Mouse (Mus musculus): ENCODE results near the gene Wt1. TPM values are rescaled to one million over a fixed set of nuclear protein-coding genes. Genes with fewer than 3 reads are reported as not detected.
A peak's percentile ranks its signal among the peaks of the same experiment; 100 is the strongest.

The Wt1 gene
- polyA plus RNA-seq, 1 experiment from 2014 or later, result 124 TPM

GRCm38 (mm10) chr2:105124391-105124790 lies 1.9 kb upstream of the Wt1 start:
- Histone ChIP-seq H3K4me2 (replicated peaks; ENCODE audit: low read depth, low read length) (peak overlapping the region; percentile 69), H3K9me3 (ENCODE audit: low read length) (no peaks in the 10 kb centered on the region), H3K27ac (ENCODE audit: low read length) (peak overlapping the region; percentile 80), H3K4me3 (ENCODE audit: low read length) (peak overlapping the region; percentile 76), H3K4me1 (ENCODE audit: insufficient read depth, low read length) (peaks cover 43% of the 10 kb centered on the region), H3K36me3 (ENCODE audit: insufficient read depth, low read length) (no peaks in the 10 kb centered on the region), H3K9ac (replicated peaks; ENCODE audit: low read length) (peak overlapping the region; percentile 85), H3K27me3 (ENCODE audit: insufficient read depth, low read length) (peaks cover 51% of the 10 kb centered on the region)
- 3% methylated on average over 7 of the region's 7 CpGs for WGBS
- no peak for ATAC-seq (ENCODE audit: low FRiP score, low TSS enrichment)

GRCm38 (mm10) chr2:105125205-105125604 lies 1.1 kb upstream of the Wt1 start:
- H3K4me3 ChIP-seq (ENCODE audit: low read length), result peak overlapping the region; percentile 76
- peak overlapping the region; percentile 96 for H3K27ac ChIP-seq (ENCODE audit: low read length)
- no peaks in the 10 kb centered on the region for H3K36me3 ChIP-seq (ENCODE audit: insufficient read depth, low read length)
- H3K4me1 ChIP-seq (ENCODE audit: insufficient read depth, low read length), result peaks cover 39% of the 10 kb centered on the region
- H3K4me2 ChIP-seq (replicated peaks; ENCODE audit: low read depth, low read length), result peak overlapping the region; percentile 69
- peak overlapping the region; percentile 85 for H3K9ac ChIP-seq (replicated peaks; ENCODE audit: low read length)
- H3K9me3 ChIP-seq (ENCODE audit: low read length), result no peaks in the 10 kb centered on the region
- WGBS, result under 1% methylated on average over 8 of the region's 8 CpGs
- peaks cover 58% of the 10 kb centered on the region for H3K27me3 ChIP-seq (ENCODE audit: insufficient read depth, low read length)
- ATAC-seq (ENCODE audit: low FRiP score, low TSS enrichment), result no peak

DNA sequence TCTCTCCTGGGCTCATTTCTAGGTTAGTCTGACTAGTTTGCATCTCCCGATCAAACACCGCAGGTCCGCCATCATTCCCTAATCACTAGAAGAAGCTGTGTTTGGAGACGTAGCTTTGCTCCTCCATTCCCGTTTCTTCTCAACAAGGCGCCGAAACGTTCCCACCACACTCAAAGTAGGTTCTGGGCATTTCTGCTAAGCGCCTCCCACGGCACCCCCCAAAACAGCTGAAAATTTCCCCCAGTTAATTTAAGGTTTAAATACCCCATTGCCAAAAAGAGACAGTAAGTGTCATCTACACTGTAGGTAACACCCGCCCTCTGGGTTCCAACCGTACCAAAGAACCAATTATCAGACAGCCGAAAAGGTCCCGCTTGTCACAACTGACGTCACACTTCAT lies 688 bp upstream of the Wt1 start:
- Histone ChIP-seq H3K36me3 (ENCODE audit: insufficient read depth, low read length) (no peaks in the 10 kb centered on the region), H3K27ac (ENCODE audit: low read length) (peak overlapping the region; percentile 96), H3K9ac (replicated peaks; ENCODE audit: low read length) (peak overlapping the region; percentile 85), H3K27me3 (ENCODE audit: insufficient read depth, low read length) (peaks cover 58% of the 10 kb centered on the region), H3K9me3 (ENCODE audit: low read length) (no peaks in the 10 kb centered on the region), H3K4me2 (replicated peaks; ENCODE audit: low read depth, low read length) (peak overlapping the region; percentile 69), H3K4me1 (ENCODE audit: insufficient read depth, low read length) (peaks cover 41% of the 10 kb centered on the region), H3K4me3 (ENCODE audit: low read length) (peak overlapping the region; percentile 76)
- ATAC-seq (ENCODE audit: low FRiP score, low TSS enrichment), result no peak
- 3% methylated on average over 15 of the region's 15 CpGs for WGBS

GRCm38 (mm10) chr2:105126691-105127530 lies 582 bp downstream of the Wt1 start:
- Histone ChIP-seq H3K4me1 (ENCODE audit: insufficient read depth, low read length) (peaks cover 44% of the 10 kb centered on the region), H3K9ac (replicated peaks; ENCODE audit: low read length) (peak overlapping the region; percentile 85), H3K27ac (ENCODE audit: low read length) (peak overlapping the region; percentile 96), H3K27me3 (ENCODE audit: insufficient read depth, low read length) (peaks cover 61% of the 10 kb centered on the region), H3K4me3 (ENCODE audit: low read length) (peak overlapping the region; percentile 76), H3K36me3 (ENCODE audit: insufficient read depth, low read length) (no peaks in the 10 kb centered on the region), H3K4me2 (replicated peaks; ENCODE audit: low read depth, low read length) (peak overlapping the region; percentile 69), H3K9me3 (ENCODE audit: low read length) (no peaks in the 10 kb centered on the region)
- ATAC-seq (ENCODE audit: low FRiP score, low TSS enrichment), result peak; percentile 21
- WGBS, result under 1% methylated on average over 85 of the region's 92 CpGs

GRCm38 (mm10) chr2:105127531-105128480 lies 1.5 kb downstream of the Wt1 start:
- H3K4me2 ChIP-seq (replicated peaks; ENCODE audit: low read depth, low read length), result peak overlapping the region; percentile 69
- H3K27me3 ChIP-seq (ENCODE audit: insufficient read depth, low read length), result peaks cover 60% of the 10 kb centered on the region
- H3K27ac ChIP-seq (ENCODE audit: low read length), result peak overlapping the region; percentile 96
- no peaks in the 10 kb centered on the region for H3K36me3 ChIP-seq (ENCODE audit: insufficient read depth, low read length)
- peaks cover 44% of the 10 kb centered on the region for H3K4me1 ChIP-seq (ENCODE audit: insufficient read depth, low read length)
- WGBS, result under 1% methylated on average over 52 of the region's 52 CpGs
- no peak for ATAC-seq (ENCODE audit: low FRiP score, low TSS enrichment)
- no peaks in the 10 kb centered on the region for H3K9me3 ChIP-seq (ENCODE audit: low read length)
- peak overlapping the region; percentile 76 for H3K4me3 ChIP-seq (ENCODE audit: low read length)
- H3K9ac ChIP-seq (replicated peaks; ENCODE audit: low read length), result peak overlapping the region; percentile 85

DNA sequence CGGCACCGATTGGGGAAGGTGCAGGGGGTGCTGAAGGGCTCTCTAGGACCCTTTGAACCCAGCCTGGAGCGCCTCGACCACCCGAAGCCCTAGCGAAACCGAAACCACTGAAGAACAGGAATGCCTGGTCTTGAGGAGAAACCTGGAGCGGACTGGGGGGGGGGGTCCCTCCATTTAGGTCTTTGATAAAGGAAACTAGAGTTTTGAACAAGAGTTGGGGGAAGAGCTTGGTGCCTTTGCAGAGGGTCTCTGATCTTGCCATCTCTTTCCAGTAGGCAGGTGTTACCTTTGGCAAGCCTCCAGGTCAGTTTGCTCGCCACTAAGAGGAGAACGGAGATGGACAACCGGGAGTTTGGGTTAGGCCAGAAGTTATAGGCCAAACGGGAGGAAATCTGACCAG lies 2.2 kb downstream of the Wt1 start:
- H3K9me3 ChIP-seq (ENCODE audit: low read length), result no peaks in the 10 kb centered on the region
- peak overlapping the region; percentile 76 for H3K4me3 ChIP-seq (ENCODE audit: low read length)
- peaks cover 60% of the 10 kb centered on the region for H3K27me3 ChIP-seq (ENCODE audit: insufficient read depth, low read length)
- peak overlapping the region; percentile 85 for H3K9ac ChIP-seq (replicated peaks; ENCODE audit: low read length)
- H3K4me2 ChIP-seq (replicated peaks; ENCODE audit: low read depth, low read length), result peak overlapping the region; percentile 69
- peaks cover 45% of the 10 kb centered on the region for H3K4me1 ChIP-seq (ENCODE audit: insufficient read depth, low read length)
- WGBS, result 3% methylated on average over 12 of the region's 12 CpGs
- H3K27ac ChIP-seq (ENCODE audit: low read length), result peak overlapping the region; percentile 96
- no peaks in the 10 kb centered on the region for H3K36me3 ChIP-seq (ENCODE audit: insufficient read depth, low read length)
- ATAC-seq (ENCODE audit: low FRiP score, low TSS enrichment), result no peak

DNA sequence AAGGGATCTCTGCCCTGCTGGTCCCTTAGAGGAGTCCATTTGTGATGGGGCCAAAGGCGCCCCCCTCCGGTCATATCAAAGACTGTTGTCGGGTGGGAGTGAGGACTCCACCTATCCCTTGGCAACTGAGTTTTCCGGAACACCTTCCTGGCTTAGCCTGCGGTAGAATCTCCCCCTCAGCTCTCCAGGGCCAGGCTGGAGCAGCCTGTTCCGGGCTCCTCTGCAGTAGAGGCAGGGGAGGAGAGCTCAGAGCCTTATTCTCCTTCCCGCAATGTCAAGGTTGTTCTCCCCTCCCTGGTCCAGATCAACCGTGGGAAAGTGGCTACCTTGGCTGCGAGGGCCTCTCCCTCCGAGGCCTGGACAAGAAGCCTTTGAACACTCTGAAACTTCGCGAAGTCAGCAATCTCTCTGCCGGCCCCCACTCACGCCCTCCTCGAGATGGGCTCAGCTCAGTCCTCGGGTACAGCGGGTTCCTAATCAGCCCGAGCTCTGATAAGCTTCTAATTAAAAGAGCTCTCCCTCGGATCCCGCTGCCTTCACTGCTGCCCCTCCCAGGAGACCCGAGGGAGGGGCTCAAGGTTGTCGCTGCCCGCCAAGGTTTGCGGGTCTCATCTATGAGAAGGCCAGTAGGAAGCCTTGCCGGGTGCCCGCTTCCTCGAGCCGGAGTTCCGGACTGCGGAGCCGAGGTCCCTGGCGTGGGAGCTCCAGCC lies 4.2 kb downstream of the Wt1 start:
- H3K4me1 ChIP-seq (ENCODE audit: insufficient read depth, low read length), result peaks cover 45% of the 10 kb centered on the region
- peak overlapping the region; percentile 85 for H3K9ac ChIP-seq (replicated peaks; ENCODE audit: low read length)
- peaks cover 63% of the 10 kb centered on the region for H3K27me3 ChIP-seq (ENCODE audit: insufficient read depth, low read length)
- H3K27ac ChIP-seq (ENCODE audit: low read length), result peak overlapping the region; percentile 86
- no peaks in the 10 kb centered on the region for H3K36me3 ChIP-seq (ENCODE audit: insufficient read depth, low read length)
- H3K9me3 ChIP-seq (ENCODE audit: low read length), result no peaks in the 10 kb centered on the region
- WGBS, result 4% methylated on average over 32 of the region's 32 CpGs
- ATAC-seq (ENCODE audit: low FRiP score, low TSS enrichment), result peak; percentile 12; the same call in 1 of the 2 replicates
- H3K4me3 ChIP-seq (ENCODE audit: low read length), result peak overlapping the region; percentile 76
- H3K4me2 ChIP-seq (replicated peaks; ENCODE audit: low read depth, low read length), result peak overlapping the region; percentile 69

- 17% methylated on average over 12 of the region's 12 CpGs for WGBS
- Histone ChIP-seq H3K9ac (replicated peaks; ENCODE audit: low read length) (peak overlapping the region; percentile 85), H3K27ac (ENCODE audit: low read length) (peak overlapping the region; percentile 86), H3K9me3 (ENCODE audit: low read length) (no peaks in the 10 kb centered on the region), H3K36me3 (ENCODE audit: insufficient read depth, low read length) (no peaks in the 10 kb centered on the region), H3K4me2 (replicated peaks; ENCODE audit: low read depth, low read length) (peak overlapping the region; percentile 69), H3K4me1 (ENCODE audit: insufficient read depth, low read length) (peaks cover 44% of the 10 kb centered on the region), H3K4me3 (ENCODE audit: low read length) (peak overlapping the region; percentile 76), H3K27me3 (ENCODE audit: insufficient read depth, low read length) (peaks cover 59% of the 10 kb centered on the region)
- ATAC-seq (ENCODE audit: low FRiP score, low TSS enrichment), result no peak
Measured at GRCm38 (mm10) chr2:105131061-105131810, 4.9 kb downstream of the Wt1 start.

- WGBS, result 19% methylated on average over 2 of the region's 2 CpGs
- Histone ChIP-seq H3K27me3 (ENCODE audit: insufficient read depth, low read length) (peaks cover 61% of the 10 kb centered on the region), H3K36me3 (ENCODE audit: insufficient read depth, low read length) (no peaks in the 10 kb centered on the region), H3K27ac (ENCODE audit: low read length) (peak overlapping the region; percentile 86), H3K4me3 (ENCODE audit: low read length) (peak overlapping the region; percentile 76), H3K4me2 (replicated peaks; ENCODE audit: low read depth, low read length) (peak overlapping the region; percentile 69), H3K9me3 (ENCODE audit: low read length) (no peaks in the 10 kb centered on the region), H3K4me1 (ENCODE audit: insufficient read depth, low read length) (peaks cover 44% of the 10 kb centered on the region), H3K9ac (replicated peaks; ENCODE audit: low read length) (peak overlapping the region; percentile 85)
- no peak for ATAC-seq (ENCODE audit: low FRiP score, low TSS enrichment)
Measured at GRCm38 (mm10) chr2:105131811-105132100, 5.4 kb downstream of the Wt1 start.
